ENCODE assay signal across 8 mouse cellular contexts in genomic region chr13:17802880-17803279, GRCm38 (mm10). TPM values are rescaled to one million over a fixed set of nuclear protein-coding genes. Genes with fewer than 3 reads are reported as not detected.
DNase-seq lines count a peak whose midpoint lies in the region; ATAC-seq lines count a peak whose summit lies in the region.

No protein-coding gene starts in this region.

- WGBS in kidney, embryonic 14.5 days = 4% methylated on average over 3 of the region's 3 CpGs
- 4% methylated on average over 3 of the region's 3 CpGs for WGBS in hindbrain, embryonic 14.5 days
- WGBS in midbrain, embryonic 15.5 days = 3% methylated on average over 3 of the region's 3 CpGs

- H3K27ac ChIP-seq in kidney, embryonic 14.5 days (ENCODE audit: low read depth, low read length) = peak overlapping the region; percentile 97; the same call in 1 of the 2 replicates
- H3K27ac ChIP-seq in brown adipose tissue, adult 24 weeks (replicated peaks; ENCODE audit: low read depth, low read length) = peak overlapping the region; percentile 45
- peak overlapping the region; percentile 92 for H3K27ac ChIP-seq in hindbrain, embryonic 14.5 days
- H3K27ac ChIP-seq in midbrain, embryonic 15.5 days = peak overlapping the region; percentile 97

- H3K9me3 ChIP-seq in kidney, embryonic 14.5 days (ENCODE audit: control insufficient read depth, low read length) = no peaks in the 10 kb centered on the region
- no peaks in the 10 kb centered on the region for H3K9me3 ChIP-seq in hindbrain, embryonic 14.5 days (ENCODE audit: control insufficient read depth, low read length)
- H3K9me3 ChIP-seq in midbrain, embryonic 15.5 days = no peaks in the 10 kb centered on the region

- H3K4me1 ChIP-seq in kidney, embryonic 14.5 days (ENCODE audit: control insufficient read depth, insufficient read depth, low read length) = 0 out of 2 replicates have a peak, but pooled peaks cover 8% of the 10 kb centered on the region
- peaks cover 4% of the 10 kb centered on the region; the same call in 1 of the 2 replicates for H3K4me1 ChIP-seq in brown adipose tissue, adult 24 weeks (ENCODE audit: control insufficient read depth, insufficient read depth, insufficient read length, low read length)
- H3K4me1 ChIP-seq in hindbrain, embryonic 14.5 days (replicated peaks; ENCODE audit: control insufficient read depth, insufficient read depth, low read length) = peaks cover 26% of the 10 kb centered on the region
- H3K4me1 ChIP-seq in midbrain, embryonic 15.5 days = peaks cover 25% of the 10 kb centered on the region

- DNase-seq in kidney, adult 9 months = no peak
- no peak for DNase-seq in hindbrain, embryonic 14.5 days (ENCODE audit: low spot score)
- no peak for DNase-seq in embryo, embryonic 11 days
- no peak for DNase-seq in adrenal gland, adult 2 months
- DNase-seq in ovary, adult 18-20 months (ENCODE audit: low spot score) = no peak

- H3K27me3 ChIP-seq in kidney, embryonic 14.5 days (ENCODE audit: control insufficient read depth, insufficient read depth, low read length) = no peaks in the 10 kb centered on the region
- no peaks in the 10 kb centered on the region for H3K27me3 ChIP-seq in hindbrain, embryonic 14.5 days (ENCODE audit: control insufficient read depth, insufficient read depth, low read length)
- no peaks in the 10 kb centered on the region for H3K27me3 ChIP-seq in midbrain, embryonic 15.5 days (replicated peaks)

- H3K36me3 ChIP-seq in kidney, embryonic 14.5 days (ENCODE audit: control insufficient read depth, insufficient read depth, low read length) = 0 out of 2 replicates have a peak, but pooled peaks cover 4% of the 10 kb centered on the region
- H3K36me3 ChIP-seq in hindbrain, embryonic 14.5 days (replicated peaks; ENCODE audit: control insufficient read depth, insufficient read depth) = peaks cover 4% of the 10 kb centered on the region; the same call in 1 of the 2 replicates
- no peaks in the 10 kb centered on the region for H3K36me3 ChIP-seq in midbrain, embryonic 15.5 days (replicated peaks)

- H3K4me2 ChIP-seq in kidney, embryonic 14.5 days (replicated peaks; ENCODE audit: low read depth, low read length) = peak overlapping the region; percentile 82
- peak overlapping the region; percentile 99 for H3K4me2 ChIP-seq in hindbrain, embryonic 14.5 days (replicated peaks)
- H3K4me2 ChIP-seq in midbrain, embryonic 15.5 days = peak overlapping the region; percentile 98

- peak overlapping the region; percentile 77 for H3K4me3 ChIP-seq in kidney, embryonic 14.5 days (ENCODE audit: low read length)
- H3K4me3 ChIP-seq in brown adipose tissue, adult 24 weeks (ENCODE audit: insufficient read depth, low read depth, low read length) = peak overlapping the region; percentile 99
- H3K4me3 ChIP-seq in hindbrain, embryonic 14.5 days (replicated peaks; ENCODE audit: low read length) = peak overlapping the region; percentile 99
- peak overlapping the region; percentile 78 for H3K4me3 ChIP-seq in midbrain, embryonic 15.5 days

- peak overlapping the region; percentile 97 for H3K9ac ChIP-seq in kidney, embryonic 14.5 days (ENCODE audit: low read depth, low read length)
- H3K9ac ChIP-seq in hindbrain, embryonic 14.5 days = peak overlapping the region; percentile 93
- H3K9ac ChIP-seq in midbrain, embryonic 15.5 days = peak overlapping the region; percentile 73

- ATAC-seq in kidney, embryonic 14.5 days (ENCODE audit: low FRiP score, low TSS enrichment) = no peak
- no peak for ATAC-seq in hindbrain, embryonic 14.5 days (ENCODE audit: low FRiP score)
- ATAC-seq in midbrain, embryonic 15.5 days (replicated peaks) = no peak

RNA-seq across cellular contexts. Expression of gene Cdk13, which starts 2.0 kb away (rescaled TPM):
- 26.3 and 27.9 TPM in 2 replicates for polyA plus RNA-seq in kidney, embryonic 14.5 days (2014; fragmentation: Nextera tagmentation; extraction: Ambion mirVana)
- 20.1 and 22.6 TPM in 2 replicates for polyA plus RNA-seq in brown adipose tissue, adult 24 weeks (2012; ENCODE audit: insufficient read depth, insufficient read length, missing spikeins)
- polyA plus RNA-seq in hindbrain, embryonic 14.5 days (2014; fragmentation: Nextera tagmentation; extraction: Ambion mirVana) = 18.0 and 20.3 TPM in 2 replicates
- 17.7 and 19.4 TPM in 2 replicates for polyA plus RNA-seq in midbrain, embryonic 15.5 days (2015; fragmentation: Nextera tagmentation; extraction: Ambion mirVana)
- 10 to 100 TPM; 48.8 to 78.8 TPM for total RNA-seq in adrenal gland, adult 2 months (2021)
- 105 and 130 TPM in 2 replicates for polyA plus RNA-seq in adrenal gland, adult 2 months (2012; rRNA removed)

Comparison
In these comparisons a context has a peak if more than half of its experiments do, and no peak if none do; other contexts are left out.
1. H3K27ac ChIP-seq: peak in every context shown above with its lines; median percentile 97 in kidney, embryonic 14.5 days; 97 in midbrain, embryonic 15.5 days; 92 in hindbrain, embryonic 14.5 days; 45 in brown adipose tissue, adult 24 weeks.